Mouse (Mus musculus) liver, embryonic 13.5 days (tissue): ENCODE data around the gene Gm15517. TPM values are rescaled to one million over a fixed set of nuclear protein-coding genes. Genes with fewer than 3 reads are reported as not detected.
"Not testable (repeated sequence)": the region's sequence is repeated elsewhere in the genome, so short reads cannot be mapped to it uniquely, and the experiment has no call there.

Source experiments
- ATAC-seq: fragments of 200-750 bp; cut with Nextera tagmentation; 2 replicates; pipeline ENCODE4 v1.8.0; 2017; ENCODE audit warnings: low read depth, mild to moderate bottlenecking, moderate number of reproducible peaks, moderate library complexity
- DNase-seq: peaks from one replicate; pipeline ENCODE4 v3.0.0; 2022
- H3K27ac ChIP-seq: fragments of 300-500 bp; sonication (generic); 2 replicates; pipeline ENCODE4 v1.5.1; 2015; ENCODE audit warnings: moderate library complexity, mild to moderate bottlenecking, inconsistent platforms
- H3K27me3 ChIP-seq: fragments of 300-500 bp; sonication (generic); 2 replicates; pipeline ENCODE4 v1.6.1; 2015; ENCODE audit warnings: mild to moderate bottlenecking, inconsistent platforms
- H3K36me3 ChIP-seq: fragments of 300-500 bp; sonication (generic); 2 replicates; pipeline ENCODE4 v1.6.1; 2015; ENCODE audit warnings: mild to moderate bottlenecking, inconsistent platforms
- H3K4me1 ChIP-seq: fragments of 300-500 bp; sonication (generic); replicated peaks from 2 replicates; pipeline ENCODE4 v1.6.1; 2015; ENCODE audit warnings: inconsistent platforms
- H3K4me2 ChIP-seq: fragments of 300-500 bp; sonication (generic); 2 replicates; pipeline ENCODE4 v1.6.1; 2015; ENCODE audit warnings: inconsistent platforms, mild to moderate bottlenecking, moderate library complexity
- H3K4me3 ChIP-seq: fragments of 300-500 bp; sonication (generic); replicated peaks from 2 replicates; pipeline ENCODE4 v1.5.1; 2015; ENCODE audit warnings: mild to moderate bottlenecking, inconsistent platforms
- H3K9ac ChIP-seq: fragments of 300-500 bp; sonication (generic); 2 replicates; pipeline ENCODE4 v1.6.1; 2015; ENCODE audit warnings: mild to moderate bottlenecking, inconsistent platforms
- H3K9me3 ChIP-seq: fragments of 300-500 bp; sonication (generic); replicated peaks from 2 replicates; pipeline ENCODE4 v1.6.1; 2016; ENCODE audit warnings: inconsistent platforms
- WGBS: fragments of 180-500 bp; shearing (Covaris S2); methylation state at CpG from one replicate; pipeline ENCODE4 v1.1.7; 2015; ENCODE audit not compliant: insufficient replicate concordance; 5-methylcytosine and 5-hydroxymethylcytosine counted together
- polyA plus RNA-seq: library from polyadenylated mRNA; unstranded; fragments of >200 nt; fragmentation: Nextera tagmentation; extraction: Ambion mirVana; gene quantifications from 2 replicates; pipeline ENCODE4 v1.2.1, GENCODE M21; 2015

Gm15517 gene
- polyA plus RNA-seq, 1 experiment from 2014 or later = not detected

DNA sequence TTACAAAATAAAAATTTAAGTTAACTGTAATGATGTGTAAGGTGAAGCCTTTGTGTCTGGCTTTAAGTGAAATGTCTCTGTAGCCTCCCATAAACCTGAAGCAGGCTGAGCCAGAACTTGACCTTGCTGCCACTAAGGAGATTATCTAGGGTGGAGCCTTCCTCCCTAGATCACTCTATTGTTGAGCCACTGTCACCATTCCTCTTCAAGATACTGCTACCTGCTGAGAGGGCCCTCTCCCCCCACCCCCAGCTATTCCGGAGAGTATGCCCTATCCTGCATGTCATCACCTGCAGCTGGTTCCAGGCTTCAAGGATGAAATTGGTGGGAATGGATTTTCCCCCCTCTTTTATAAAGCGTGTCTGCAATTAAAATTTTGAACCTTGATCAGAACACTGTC lies 36.3 kb downstream of the Gm15517 start:
- not testable (repeated sequence) for ATAC-seq, H3K4me3 ChIP-seq, H3K4me2 ChIP-seq, H3K4me1 ChIP-seq, H3K27ac ChIP-seq, DNase-seq, H3K9ac ChIP-seq, H3K9me3 ChIP-seq, H3K36me3 ChIP-seq
- 62% methylated on average over 2 of the region's 2 CpGs for WGBS
- 0 out of 2 replicates have a peak, but pooled peaks cover 11% of the 10 kb centered on the region for H3K27me3 ChIP-seq

DNA sequence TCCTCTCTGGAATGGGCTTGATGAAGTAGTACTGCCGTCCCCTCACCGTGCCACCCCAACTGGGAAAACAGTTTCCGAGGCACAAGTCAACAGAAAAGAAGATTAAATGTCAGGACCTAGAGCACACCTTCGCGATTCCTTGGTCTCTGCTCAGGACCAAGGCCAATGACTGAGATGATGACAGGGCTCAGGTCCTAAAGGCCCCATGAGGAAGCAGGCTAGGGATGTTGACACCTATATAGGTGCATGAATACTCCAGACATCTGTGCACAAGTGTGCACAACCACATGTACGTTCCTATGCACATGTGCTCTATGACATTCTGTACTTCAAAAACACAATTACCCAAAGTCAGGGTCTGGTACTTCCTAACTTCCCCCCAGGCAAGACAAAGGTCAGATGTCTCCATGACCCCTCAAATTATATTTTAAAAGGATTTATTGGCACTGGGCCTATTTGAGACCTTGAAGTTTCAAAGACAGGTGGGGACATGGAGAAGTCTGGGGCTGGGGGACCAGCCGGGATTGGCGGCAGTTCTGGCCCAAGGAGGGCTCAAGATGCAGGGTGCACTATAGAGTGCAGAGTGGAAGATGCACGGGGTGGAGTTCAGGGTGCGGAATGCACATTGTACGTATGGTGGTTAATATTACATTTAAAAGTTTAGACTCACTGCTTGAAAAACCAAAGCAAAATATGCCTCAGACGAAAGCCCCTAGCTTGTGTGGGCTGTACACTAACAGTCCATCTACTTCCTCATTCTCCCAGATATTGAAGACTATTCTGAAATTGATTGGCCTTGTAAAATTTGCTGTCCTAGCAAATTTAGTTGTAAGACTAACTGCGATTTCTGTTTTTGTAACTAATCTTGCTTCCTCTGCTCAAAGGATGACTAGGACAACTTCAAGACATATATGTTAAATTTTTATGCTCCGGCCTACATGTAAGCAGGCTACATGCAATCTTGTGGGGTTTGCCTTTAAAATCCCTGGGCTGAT lies 42.4 kb downstream of the Gm15517 start:
- Histone ChIP-seq H3K4me2 (peak overlapping the region; percentile 80), H3K9me3 (no peaks in the 10 kb centered on the region), H3K4me1 (peaks cover 25% of the 10 kb centered on the region), H3K27ac (no peak overlapping the region), H3K4me3 (peak overlapping the region; percentile 64), H3K36me3 (no peaks in the 10 kb centered on the region), H3K9ac (peak overlapping the region; percentile 77), H3K27me3 (peaks cover 30% of the 10 kb centered on the region)
- no peak for ATAC-seq
- DNase-seq = no peak
- 70% methylated on average over 14 of the region's 14 CpGs for WGBS

GRCm38 (mm10) chr7:44304463-44304774 lies 43.2 kb downstream of the Gm15517 start:
- Histone ChIP-seq H3K27ac (peak overlapping the region; percentile 64; the same call in 1 of the 2 replicates), H3K9ac (peak overlapping the region; percentile 77), H3K36me3 (no peaks in the 10 kb centered on the region), H3K9me3 (no peaks in the 10 kb centered on the region), H3K4me1 (peaks cover 25% of the 10 kb centered on the region), H3K27me3 (peaks cover 38% of the 10 kb centered on the region), H3K4me2 (peak overlapping the region; percentile 80), H3K4me3 (peak overlapping the region; percentile 64)
- WGBS = under 1% methylated on average over 25 of the region's 25 CpGs
- DNase-seq (no peak), ATAC-seq (peak; percentile 12)

- Histone ChIP-seq H3K36me3 (no peaks in the 10 kb centered on the region), H3K27ac (peak overlapping the region; percentile 64; the same call in 1 of the 2 replicates), H3K4me2 (peak overlapping the region; percentile 80), H3K9ac (peak overlapping the region; percentile 77), H3K9me3 (no peaks in the 10 kb centered on the region), H3K4me3 (peak overlapping the region; percentile 64), H3K27me3 (peaks cover 44% of the 10 kb centered on the region), H3K4me1 (peaks cover 25% of the 10 kb centered on the region)
- DNase-seq (peak; percentile 91), ATAC-seq (peak; percentile 89)
- WGBS = under 1% methylated on average over 49 of the region's 49 CpGs
Observed at GRCm38 (mm10) chr7:44304775-44305641, 43.8 kb downstream of the Gm15517 start.

- DNase-seq = no peak
- no peak overlapping the region for H3K9ac ChIP-seq
Observed at GRCm38 (mm10) chr7:44305686-44306085, 44.4 kb downstream of the Gm15517 start.

DNA sequence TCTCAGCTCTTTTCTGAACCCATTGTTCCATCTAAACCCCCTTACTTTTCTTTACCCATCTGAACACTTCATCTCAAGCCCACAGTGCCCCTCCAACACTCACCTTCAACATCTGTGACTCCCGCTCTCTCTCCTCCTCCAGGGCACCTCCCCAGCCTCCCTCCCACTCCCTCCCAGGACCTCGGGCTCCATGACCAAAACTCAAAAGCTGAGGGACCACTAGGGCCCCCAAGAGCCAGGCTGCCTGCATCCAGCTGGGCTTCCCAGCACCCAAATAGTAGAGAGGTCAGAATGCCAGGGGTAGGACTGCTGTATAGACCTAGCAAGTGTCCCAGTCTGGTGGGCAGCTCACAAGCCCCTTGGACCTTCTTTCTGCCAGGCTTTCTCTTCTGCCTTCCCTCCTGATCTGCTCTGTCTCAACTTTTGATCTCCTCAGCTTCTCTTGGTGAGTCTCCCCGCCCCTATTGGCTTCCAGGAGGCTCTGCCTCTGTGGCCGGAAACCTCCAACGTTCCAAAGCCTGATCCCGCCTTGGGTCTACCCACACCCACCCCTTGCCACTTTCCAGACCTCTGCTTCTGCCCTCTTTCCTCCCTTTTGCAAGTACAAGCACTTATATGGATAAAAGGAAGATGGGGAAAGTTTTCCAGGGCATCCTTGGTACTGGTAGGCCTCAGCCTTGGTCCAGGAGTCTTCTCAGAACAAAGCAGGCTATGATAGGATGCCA lies 45.4 kb downstream of the Gm15517 start, which contains the start of gene Clec11a:
Clec11a (minus strand) TSS at position 387 of the 725 bp plus-strand sequence.
- H3K36me3 ChIP-seq = no peaks in the 10 kb centered on the region
- H3K27ac ChIP-seq = no peak within 1 kb of the TSS
- H3K9me3 ChIP-seq = no peaks in the 10 kb centered on the region
- H3K9ac ChIP-seq = no peak within 1 kb of the TSS
- peak within 1 kb of the TSS; percentile 80 for H3K4me2 ChIP-seq
- WGBS = 43% methylated on average over 6 of the region's 6 CpGs
- peaks cover 34% of the 10 kb centered on the region for H3K4me1 ChIP-seq
- DNase-seq (no peak), ATAC-seq (no peak)
- peak within 1 kb of the TSS; percentile 64; the same call in 1 of the 2 replicates for H3K4me3 ChIP-seq
- H3K27me3 ChIP-seq = peaks cover 53% of the 10 kb centered on the region

More at GRCm38 (mm10) chr7:44305686-44306085, 44.4 kb downstream of the Gm15517 start:
- Histone ChIP-seq H3K9me3 (no peaks in the 10 kb centered on the region), H3K27me3 (peaks cover 48% of the 10 kb centered on the region), H3K27ac (no peak overlapping the region), H3K4me2 (peak overlapping the region; percentile 80), H3K4me3 (peak overlapping the region; percentile 64), H3K36me3 (no peaks in the 10 kb centered on the region), H3K4me1 (peaks cover 28% of the 10 kb centered on the region)
- WGBS = 10% methylated on average over 16 of the region's 16 CpGs
- no peak for ATAC-seq

DNA sequence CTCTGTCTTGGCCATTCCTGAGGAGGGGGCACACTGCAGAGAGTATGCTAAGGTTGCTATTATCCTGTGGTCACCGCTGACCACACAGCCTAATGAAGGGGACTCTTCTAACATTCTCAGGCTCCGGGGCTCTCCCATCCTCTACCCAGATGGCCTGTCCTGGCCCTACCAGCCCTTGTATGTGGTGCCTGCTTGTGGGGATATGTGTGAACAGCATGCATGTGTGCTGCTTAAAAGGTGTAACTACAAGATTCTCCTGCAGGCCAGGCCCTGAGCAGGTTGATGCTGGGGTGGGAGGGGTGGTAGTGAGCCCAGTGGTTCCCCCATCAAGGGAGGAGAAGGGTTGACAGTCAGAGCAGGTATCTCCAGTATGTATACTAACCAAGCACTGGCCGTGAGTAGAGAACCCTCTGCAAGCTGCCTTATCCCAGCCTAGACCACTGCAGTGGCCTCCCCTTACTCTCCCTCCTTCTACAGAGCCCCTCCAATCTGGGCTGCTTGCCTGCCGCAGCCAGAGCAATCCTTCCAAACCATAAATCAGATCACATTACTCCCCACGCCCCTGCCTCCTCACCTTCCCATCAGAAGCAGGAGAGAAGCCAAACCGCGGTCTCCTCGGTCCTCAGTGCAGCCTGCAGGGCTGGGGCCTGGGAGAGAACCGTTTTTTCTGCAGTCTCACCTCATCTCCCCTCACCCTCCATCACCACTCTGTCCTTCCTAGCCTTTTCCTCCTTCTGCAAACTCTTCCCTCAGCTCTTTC lies 46.2 kb downstream of the Gm15517 start:
- no peak overlapping the region for H3K4me3 ChIP-seq
- H3K9me3 ChIP-seq = no peaks in the 10 kb centered on the region
- H3K4me2 ChIP-seq = no peak overlapping the region
- 36% methylated on average over 9 of the region's 9 CpGs for WGBS
- H3K27me3 ChIP-seq = peaks cover 60% of the 10 kb centered on the region
- no peak overlapping the region for H3K27ac ChIP-seq
- no peak for ATAC-seq
- no peaks in the 10 kb centered on the region for H3K36me3 ChIP-seq
- peaks cover 34% of the 10 kb centered on the region for H3K4me1 ChIP-seq
- no peak overlapping the region for H3K9ac ChIP-seq
- no peak for DNase-seq

GRCm38 (mm10) chr7:44309475-44310284 lies 48.4 kb downstream of the Gm15517 start, which contains the start of gene Shank1:
Gene Shank1 (plus strand): TSS chr7:44310253.
- no peak within 1 kb of the TSS for H3K27ac ChIP-seq
- 13% methylated on average over 15 of the region's 22 CpGs for WGBS
- no peaks in the 10 kb centered on the region for H3K36me3 ChIP-seq
- ATAC-seq (no peak), DNase-seq (no peak)
- H3K9me3 ChIP-seq = no peaks in the 10 kb centered on the region
- H3K4me3 ChIP-seq = peak within 1 kb of the TSS; percentile 35
- H3K4me1 ChIP-seq = peaks cover 22% of the 10 kb centered on the region
- H3K27me3 ChIP-seq = peaks cover 78% of the 10 kb centered on the region
- H3K4me2 ChIP-seq = peak within 1 kb of the TSS; percentile 56
- no peak within 1 kb of the TSS for H3K9ac ChIP-seq

DNA sequence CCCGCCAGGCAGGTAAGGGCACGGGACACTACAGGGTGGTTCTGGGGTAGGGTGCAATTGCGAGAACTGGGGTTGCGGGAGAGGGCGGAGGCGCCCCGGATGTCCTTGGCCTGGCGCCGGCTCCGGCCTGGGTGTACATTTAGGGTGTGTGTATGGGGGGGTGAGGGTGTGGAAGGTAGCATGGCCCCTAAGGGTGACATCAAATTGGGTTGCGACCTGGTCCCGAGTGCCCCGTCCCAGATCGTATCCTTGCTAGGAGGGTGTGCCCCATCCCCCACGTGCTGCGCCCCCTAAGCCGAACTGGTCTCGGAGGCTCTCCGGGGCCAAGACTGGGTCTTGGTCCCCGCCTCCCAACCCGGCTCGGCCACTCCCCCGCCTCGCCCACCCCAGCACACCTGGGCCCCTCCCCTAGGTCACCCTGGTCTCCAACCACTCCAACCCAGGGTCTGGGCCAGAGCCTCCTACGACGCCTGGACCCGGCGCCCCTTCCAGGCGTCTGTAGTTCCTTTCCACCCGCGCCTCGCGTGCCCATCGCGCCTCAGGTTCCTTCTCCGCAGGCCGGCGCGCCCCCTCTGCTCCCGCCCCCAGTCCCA lies 49.1 kb downstream of the Gm15517 start:
- Histone ChIP-seq H3K4me2 (peak overlapping the region; percentile 56), H3K36me3 (no peaks in the 10 kb centered on the region), H3K4me3 (peak overlapping the region; percentile 35), H3K27me3 (peaks cover 80% of the 10 kb centered on the region), H3K27ac (no peak overlapping the region), H3K4me1 (peaks cover 15% of the 10 kb centered on the region), H3K9me3 (no peaks in the 10 kb centered on the region), H3K9ac (no peak overlapping the region)
- DNase-seq (no peak), ATAC-seq (no peak)
- 3% methylated on average over 37 of the region's 40 CpGs for WGBS
